Mouse (Mus musculus) CD4-positive, CD25-positive, alpha-beta regulatory T cell, adult 2 months (primary cell): Measurements from ENCODE around the gene Eml6.

Source experiments
- DNase-seq: peaks from one replicate; pipeline ENCODE4 v3.0.0-alpha.2; 2012; ENCODE audit warnings: low read depth, low spot score

Gene Eml6

GRCm38 (mm10) chr11:29702721-29703120 is 323.1 kb downstream of the Eml6 start:
- no peak for DNase-seq

GRCm38 (mm10) chr11:29694754-29695153 is 331.1 kb downstream of the Eml6 start:
- no peak for DNase-seq

GRCm38 (mm10) chr11:29693576-29694410 is 332.0 kb downstream of the Eml6 start:
- DNase-seq, result peak; percentile 92
